Mouse (Mus musculus): Measurements from ENCODE around the gene Tm7sf3. TPM values are rescaled to one million over a fixed set of nuclear protein-coding genes. Genes with fewer than 3 reads are reported as not detected.
A peak's percentile ranks its signal among the peaks of the same experiment; 100 is the strongest.

Gene Tm7sf3
- total and polyA plus RNA-seq, 3 experiments: 18.3 to 27.1 TPM; not detected in 1

DNA sequence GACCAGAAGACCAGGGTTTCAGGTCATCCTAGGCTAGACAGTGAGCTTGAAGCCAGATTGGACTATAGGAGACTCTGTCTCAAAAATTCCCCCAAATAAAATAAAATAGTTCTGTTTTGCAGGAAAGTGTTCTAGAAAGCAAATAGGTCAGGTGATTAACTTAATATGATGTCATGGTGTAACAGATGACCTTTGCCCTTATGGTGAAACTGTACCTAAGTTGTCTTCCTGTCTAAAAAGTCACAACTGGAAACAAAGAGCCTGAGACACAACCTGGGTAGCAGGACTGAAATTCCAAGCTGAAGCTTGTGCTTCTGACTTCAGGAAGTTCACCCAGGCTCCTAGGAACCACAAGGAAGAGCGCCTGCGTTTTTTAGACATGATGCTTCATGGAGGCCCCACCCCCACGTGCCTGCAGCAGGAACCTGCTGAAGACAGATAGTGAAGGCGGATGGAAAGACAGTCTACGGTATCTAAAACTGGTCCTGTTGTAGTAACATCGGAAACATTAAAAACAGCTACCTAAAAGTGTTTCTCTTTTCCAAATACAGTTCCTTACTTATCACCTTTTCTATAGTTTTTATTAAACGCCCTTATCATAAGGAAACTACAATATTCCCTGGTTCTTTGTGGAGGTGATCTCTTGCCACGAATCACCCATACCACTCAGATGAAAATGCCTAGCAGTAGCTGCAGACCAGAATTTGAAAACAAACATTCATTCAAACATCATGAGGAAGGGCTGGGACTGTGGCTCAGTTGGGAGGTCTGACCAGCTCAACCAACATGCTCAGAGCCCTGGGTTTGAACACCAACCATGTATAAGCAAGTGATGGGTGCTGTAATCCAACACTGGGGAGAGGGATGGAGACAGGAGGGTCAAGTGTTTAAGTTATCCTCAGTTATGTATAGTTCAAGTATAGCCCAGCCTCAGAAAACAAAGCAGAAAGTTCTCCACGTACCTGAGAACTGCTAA is 12.6 kb downstream of the Tm7sf3 start:
- Histone ChIP-seq H3K36me3 (ENCODE audit: control insufficient read depth in 1 of 2, insufficient read depth in 2 of 2, low read length in 2 of 2) (peaks cover 0 to 27% of the 10 kb centered on the region in 2 experiments; a peak in 2 of 4 replicates), H3K9me3 (replicated peaks; ENCODE audit: insufficient read depth, low read length) (no peaks in the 10 kb centered on the region), H3K4me1 (ENCODE audit: control insufficient read depth in 1 of 2, insufficient read depth in 2 of 2, low read length in 2 of 2) (peaks cover 12 to 33% of the 10 kb centered on the region in 2 experiments), H3K79me2 (ENCODE audit: control insufficient read depth, insufficient read depth, low read length, poor library complexity) (peaks cover 10% of the 10 kb centered on the region; the same call in 1 of the 2 replicates), H3K9ac (ENCODE audit: control insufficient read depth, low read depth, low read length, poor library complexity, severe bottlenecking) (peak overlapping the region; percentile 36), H3K27me3 (ENCODE audit: control insufficient read depth in 1 of 2, insufficient read depth in 2 of 2, low read length in 2 of 2) (no peaks in the 10 kb centered on the region), H3K27ac (ENCODE audit: control insufficient read depth, low read depth, low read length) (peak overlapping the region; percentile 85), H3K4me3 (ENCODE audit: control insufficient read depth in 1 of 2, insufficient read depth in 1 of 2, low read depth in 2 of 2, low read length in 2 of 2) (peak overlapping the region; percentile 17 to 43; a peak in 3 of 4 replicates)
- peak; percentile 84 for DNase-seq (ENCODE audit: low read depth, low spot score)
- TF ChIP-seq BHLHE40 (IDR thresholded peaks at IDR 0.05; ENCODE audit: borderline replicate concordance, low read depth, low read length): peak; percentile 95
- no peak for TF ChIP-seq CTCF (IDR thresholded peaks at IDR 0.05 in 2 of 3, conservative IDR thresholded peaks at IDR 0.05 in 1 of 3; ENCODE audit: control insufficient read depth in 1 of 3, insufficient read depth in 1 of 3, low read depth in 2 of 3, low read length in 3 of 3, poor library complexity in 1 of 3, severe bottlenecking in 1 of 3)
- TF ChIP-seq MAZ (IDR thresholded peaks at IDR 0.05; ENCODE audit: low read depth, low read length): no peak
- TF ChIP-seq CHD1 (IDR thresholded peaks at IDR 0.05; ENCODE audit: low read depth, low read length): no peak
- TF ChIP-seq ZNF384 (IDR thresholded peaks at IDR 0.05; ENCODE audit: low read depth, low read length): no peak
- peak; percentile 81 for TF ChIP-seq USF1 (IDR thresholded peaks at IDR 0.05; ENCODE audit: low read depth, low read length)
- no peak for TF ChIP-seq KAT2A (conservative IDR thresholded peaks at IDR 0.05; ENCODE audit: low read depth, low read length)
- TF ChIP-seq POLR2AphosphoS5 (IDR thresholded peaks at IDR 0.05; ENCODE audit: borderline replicate concordance, low read depth, low read length): no peak
- TF ChIP-seq TCF12 (IDR thresholded peaks at IDR 0.05; ENCODE audit: low read depth, low read length): peak; percentile 77
- TF ChIP-seq POLR2AphosphoS2 (IDR thresholded peaks at IDR 0.05; ENCODE audit: low read length): no peak
- no peak for TF ChIP-seq USF2 (IDR thresholded peaks at IDR 0.05; ENCODE audit: borderline replicate concordance in 1 of 2, insufficient read depth in 1 of 2, low read depth in 1 of 2, low read length in 2 of 2)
- peak; percentile 78 for TF ChIP-seq GATA1 (IDR thresholded peaks at IDR 0.05; ENCODE audit: low read depth, low read length)
- peak; percentile 79 to 85 for TF ChIP-seq EP300 (IDR thresholded peaks at IDR 0.05; ENCODE audit: low read depth in 1 of 2, low read length in 2 of 2)
- no peak for TF ChIP-seq RAD21 (IDR thresholded peaks at IDR 0.05; ENCODE audit: low read depth, low read length)
- TF ChIP-seq SIN3A (IDR thresholded peaks at IDR 0.05; ENCODE audit: low read length): peak; percentile 73
- no peak for TF ChIP-seq ZMIZ1 (IDR thresholded peaks at IDR 0.05; ENCODE audit: low read depth, low read length)
- TF ChIP-seq MAX (IDR thresholded peaks at IDR 0.05; ENCODE audit: low read length): peak; percentile 77
- no peak for TF ChIP-seq POLR2A (IDR thresholded peaks at IDR 0.05; ENCODE audit: control insufficient read depth in 1 of 2, insufficient read depth in 1 of 2, low read depth in 1 of 2, low read length in 2 of 2, poor library complexity in 1 of 2)
- TF ChIP-seq NRF1 (IDR thresholded peaks at IDR 0.05; ENCODE audit: insufficient read depth, low read depth, low read length, poor library complexity, severe bottlenecking): no peak
- TF ChIP-seq MEF2A (IDR thresholded peaks at IDR 0.05; ENCODE audit: extremely low read depth, insufficient replicate concordance, low read depth, low read length, poor library complexity, severe bottlenecking): no peak
- no peak for TF ChIP-seq ZKSCAN1 (IDR thresholded peaks at IDR 0.05; ENCODE audit: low read depth, low read length)
- peak; percentile 67 for TF ChIP-seq ETS1 (IDR thresholded peaks at IDR 0.05; ENCODE audit: low read depth, low read length)
- no peak for TF ChIP-seq E2F4 (IDR thresholded peaks at IDR 0.05; ENCODE audit: borderline replicate concordance, low read depth, low read length)
- peak; percentile 88 for TF ChIP-seq MXI1 (IDR thresholded peaks at IDR 0.05; ENCODE audit: low read depth, low read length)
- TF ChIP-seq RCOR1 (IDR thresholded peaks at IDR 0.05; ENCODE audit: low read depth, low read length): no peak
- no peak for TF ChIP-seq MYB (IDR thresholded peaks at IDR 0.05; ENCODE audit: low read depth, low read length)
- TF ChIP-seq ELF1 (IDR thresholded peaks at IDR 0.05; ENCODE audit: low read depth, low read length): no peak
- no peak for TF ChIP-seq GABPA (IDR thresholded peaks at IDR 0.05; ENCODE audit: low read depth, low read length)
- TF ChIP-seq HCFC1 (IDR thresholded peaks at IDR 0.05; ENCODE audit: low read depth, low read length): 0 out of 2 replicates have a peak, but pooled peaks have one; percentile 14
- TF ChIP-seq MYC (IDR thresholded peaks at IDR 0.05; ENCODE audit: low read depth, low read length): peak; percentile 83
- no peak for TF ChIP-seq NELFE (IDR thresholded peaks at IDR 0.05; ENCODE audit: low read depth, low read length)
- no peak for TF ChIP-seq SMC3 (IDR thresholded peaks at IDR 0.05; ENCODE audit: low read depth, low read length)
- TF ChIP-seq TAL1 (IDR thresholded peaks at IDR 0.05; ENCODE audit: low read length): peak; percentile 87
- TF ChIP-seq UBTF (IDR thresholded peaks at IDR 0.05; ENCODE audit: borderline replicate concordance, insufficient read depth, low read depth, low read length): no peak
- no peak for TF ChIP-seq CHD2 (IDR thresholded peaks at IDR 0.05; ENCODE audit: low read length)
